Mouse (Mus musculus): ENCODE results near the gene Kcnc3. TPM values are rescaled to one million over a fixed set of nuclear protein-coding genes. Genes with fewer than 3 reads are reported as not detected.
A peak's percentile ranks its signal among the peaks of the same experiment; 100 is the strongest.

Gene Kcnc3
- polyA plus RNA-seq, 1 experiment from 2014 or later, result not detected

DNA sequence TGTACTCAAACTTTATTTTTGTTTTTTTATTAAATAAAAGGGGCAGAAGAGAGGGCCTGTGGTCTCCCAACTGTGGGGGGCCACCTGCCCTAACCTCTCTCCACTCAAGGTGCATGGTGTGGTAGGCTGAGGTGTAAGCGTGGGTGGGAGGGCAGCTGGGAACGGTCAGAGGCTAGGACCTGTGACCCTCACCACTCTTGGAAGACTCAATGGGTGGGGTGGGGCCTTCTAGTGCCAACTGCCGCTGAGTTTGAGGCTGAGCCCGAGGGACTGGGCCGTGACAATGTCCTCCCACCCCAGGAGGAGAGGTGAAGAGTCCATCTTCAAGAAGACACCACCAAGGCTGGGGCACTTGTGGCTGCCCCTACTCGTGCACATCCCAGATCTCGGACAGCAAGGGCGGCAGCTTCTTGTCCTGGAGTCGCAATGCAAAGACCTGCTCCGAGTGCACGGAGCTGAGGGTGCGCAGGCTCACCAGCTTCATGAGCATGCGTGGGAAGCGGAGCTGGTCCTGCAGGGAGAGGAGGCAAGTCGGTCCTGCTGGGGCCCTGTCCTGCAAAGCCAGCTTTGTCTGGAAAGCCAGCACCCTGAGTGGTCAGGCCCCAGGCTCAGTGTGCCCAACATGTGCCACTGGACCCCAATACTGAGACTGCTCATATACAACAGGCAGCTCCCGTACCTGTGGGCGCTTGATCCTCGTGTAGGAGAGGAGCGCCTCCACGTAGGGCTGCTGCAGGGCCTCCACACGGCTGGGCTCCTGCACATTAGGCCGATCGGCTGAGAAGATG lies 40.6 kb upstream of the Kcnc3 start:
- H3K9me3 ChIP-seq (ENCODE audit: control insufficient read depth, low read length), result no peaks in the 10 kb centered on the region
- no peak overlapping the region for H3K4me2 ChIP-seq (ENCODE audit: low read length)
- H3K4me1 ChIP-seq (ENCODE audit: control insufficient read depth in 2 of 2, insufficient read depth in 2 of 2, low read length in 2 of 2), result peaks cover 13 to 21% of the 10 kb centered on the region in 2 experiments; a peak in 3 of 4 replicates
- H3K36me3 ChIP-seq (ENCODE audit: control insufficient read depth, insufficient read depth, low read length), result peaks cover 32% of the 10 kb centered on the region
- H3K27me3 ChIP-seq (ENCODE audit: control insufficient read depth, insufficient read depth, low read length), result no peaks in the 10 kb centered on the region
- no peak overlapping the region for H3K4me3 ChIP-seq (ENCODE audit: control insufficient read depth in 1 of 2, insufficient read depth in 1 of 2, low read depth in 1 of 2, low read length in 2 of 2)
- no peak for ATAC-seq (ENCODE audit: insufficient number of reproducible peaks, insufficient read depth, low FRiP score, low read depth)
- H3K9ac ChIP-seq (ENCODE audit: low read length), result no peak overlapping the region
- WGBS, result 93% methylated on average over 23 of the region's 23 CpGs
- no peak overlapping the region for H3K27ac ChIP-seq (replicated peaks in 1 of 2; ENCODE audit: control insufficient read depth in 1 of 2, insufficient read depth in 1 of 2, low read depth in 2 of 2, low read length in 2 of 2)

DNA sequence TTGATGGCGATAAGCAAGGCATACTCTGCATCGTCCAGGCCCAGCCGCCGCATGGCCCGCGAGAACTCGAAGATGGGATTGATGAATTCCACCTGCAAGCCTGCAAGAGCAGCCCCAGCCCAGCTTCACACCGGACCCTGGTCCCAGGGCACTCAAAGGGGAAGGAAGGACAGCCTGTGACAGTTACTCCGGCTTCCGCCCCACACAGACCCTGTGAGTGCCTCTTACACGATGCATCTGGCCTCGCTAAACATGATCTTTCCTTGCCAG lies 40.1 kb upstream of the Kcnc3 start:
- Histone ChIP-seq H3K27me3 (ENCODE audit: control insufficient read depth, insufficient read depth, low read length) (no peaks in the 10 kb centered on the region), H3K36me3 (ENCODE audit: control insufficient read depth, insufficient read depth, low read length) (peaks cover 32% of the 10 kb centered on the region), H3K4me1 (ENCODE audit: control insufficient read depth in 2 of 2, insufficient read depth in 2 of 2, low read length in 2 of 2) (peaks cover 13 to 21% of the 10 kb centered on the region in 2 experiments; a peak in 3 of 4 replicates), H3K27ac (replicated peaks in 1 of 2; ENCODE audit: control insufficient read depth in 1 of 2, insufficient read depth in 1 of 2, low read depth in 2 of 2, low read length in 2 of 2) (no peak overlapping the region), H3K9me3 (ENCODE audit: control insufficient read depth, low read length) (no peaks in the 10 kb centered on the region), H3K4me3 (ENCODE audit: control insufficient read depth in 1 of 2, insufficient read depth in 1 of 2, low read depth in 1 of 2, low read length in 2 of 2) (no peak overlapping the region), H3K4me2 (ENCODE audit: low read length) (no peak overlapping the region), H3K9ac (ENCODE audit: low read length) (no peak overlapping the region)
- no peak for ATAC-seq (ENCODE audit: insufficient number of reproducible peaks, insufficient read depth, low FRiP score, low read depth)
- WGBS, result 93% methylated on average over 12 of the region's 12 CpGs

- H3K27ac ChIP-seq (replicated peaks in 1 of 2; ENCODE audit: control insufficient read depth in 1 of 2, insufficient read depth in 1 of 2, low read depth in 2 of 2, low read length in 2 of 2), result no peak overlapping the region
- H3K9me3 ChIP-seq (ENCODE audit: control insufficient read depth, low read length), result no peaks in the 10 kb centered on the region
- no peak overlapping the region for H3K4me3 ChIP-seq (ENCODE audit: control insufficient read depth in 1 of 2, insufficient read depth in 1 of 2, low read depth in 1 of 2, low read length in 2 of 2)
- H3K4me2 ChIP-seq (ENCODE audit: low read length), result no peak overlapping the region
- H3K9ac ChIP-seq (ENCODE audit: low read length), result no peak overlapping the region
- no peak for ATAC-seq (ENCODE audit: insufficient number of reproducible peaks, insufficient read depth, low FRiP score, low read depth)
- H3K4me1 ChIP-seq (ENCODE audit: control insufficient read depth in 2 of 2, insufficient read depth in 2 of 2, low read length in 2 of 2), result peaks cover 13 to 21% of the 10 kb centered on the region in 2 experiments; a peak in 3 of 4 replicates
- H3K27me3 ChIP-seq (ENCODE audit: control insufficient read depth, insufficient read depth, low read length), result no peaks in the 10 kb centered on the region
- 91% methylated on average over 21 of the region's 21 CpGs for WGBS
- H3K36me3 ChIP-seq (ENCODE audit: control insufficient read depth, insufficient read depth, low read length), result peaks cover 32% of the 10 kb centered on the region
Observed at GRCm38 (mm10) chr7:44551301-44551700, 39.2 kb upstream of the Kcnc3 start.

- H3K4me2 ChIP-seq (ENCODE audit: low read length), result no peak overlapping the region
- H3K9ac ChIP-seq (ENCODE audit: low read length), result no peak overlapping the region
- WGBS, result 82% methylated on average over 22 of the region's 22 CpGs
- no peak overlapping the region for H3K4me3 ChIP-seq (ENCODE audit: control insufficient read depth in 1 of 2, insufficient read depth in 1 of 2, low read depth in 1 of 2, low read length in 2 of 2)
- H3K4me1 ChIP-seq (ENCODE audit: control insufficient read depth in 2 of 2, insufficient read depth in 2 of 2, low read length in 2 of 2), result peaks cover 13 to 21% of the 10 kb centered on the region in 2 experiments; a peak in 3 of 4 replicates
- H3K27me3 ChIP-seq (ENCODE audit: control insufficient read depth, insufficient read depth, low read length), result no peaks in the 10 kb centered on the region
- H3K9me3 ChIP-seq (ENCODE audit: control insufficient read depth, low read length), result no peaks in the 10 kb centered on the region
- H3K36me3 ChIP-seq (ENCODE audit: control insufficient read depth, insufficient read depth, low read length), result peaks cover 32% of the 10 kb centered on the region
- no peak for ATAC-seq (ENCODE audit: insufficient number of reproducible peaks, insufficient read depth, low FRiP score, low read depth)
- H3K27ac ChIP-seq (replicated peaks in 1 of 2; ENCODE audit: control insufficient read depth in 1 of 2, insufficient read depth in 1 of 2, low read depth in 2 of 2, low read length in 2 of 2), result no peak overlapping the region
Observed at GRCm38 (mm10) chr7:44551731-44552130, 38.7 kb upstream of the Kcnc3 start.

DNA sequence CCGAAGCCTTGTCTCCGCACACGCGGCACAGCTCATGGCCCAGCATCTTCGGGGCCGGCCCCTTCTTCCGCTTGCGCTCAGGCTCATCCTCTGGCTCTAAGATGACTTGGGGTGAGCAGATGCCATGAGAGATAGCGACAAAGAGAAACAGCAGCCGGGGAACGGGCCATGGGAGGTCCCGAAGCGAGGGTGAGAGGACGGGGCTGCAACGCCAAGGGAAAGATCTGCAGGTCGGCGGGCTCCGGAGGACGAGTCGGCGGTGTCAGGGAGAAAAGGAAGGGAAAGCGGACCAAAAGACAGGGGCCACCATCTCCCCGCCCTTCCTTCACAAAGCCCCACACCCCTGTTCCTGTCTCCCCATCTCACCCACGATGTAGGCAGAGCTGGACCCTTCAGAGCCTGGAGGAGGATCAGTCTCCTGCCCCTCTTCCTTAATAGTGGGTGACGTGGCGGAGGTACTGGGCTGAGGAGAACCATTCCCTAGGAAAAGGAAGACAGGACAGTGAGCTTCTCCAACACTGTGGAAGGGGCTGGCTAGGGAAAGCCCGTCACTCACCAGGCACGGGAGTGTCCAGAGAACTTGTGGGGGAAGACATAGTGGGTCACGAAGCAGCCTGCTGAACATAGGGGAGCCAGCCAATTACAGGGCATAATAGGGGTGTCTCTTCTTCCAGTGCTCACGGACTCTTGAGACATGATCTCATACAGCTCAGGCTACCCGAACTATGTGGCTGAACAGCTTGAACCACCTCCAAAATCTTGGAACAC lies 38.1 kb upstream of the Kcnc3 start:
- Histone ChIP-seq H3K9ac (ENCODE audit: low read length) (peak overlapping the region; percentile 82; the same call in 1 of the 2 replicates), H3K27ac (replicated peaks in 1 of 2; ENCODE audit: control insufficient read depth in 1 of 2, insufficient read depth in 1 of 2, low read depth in 2 of 2, low read length in 2 of 2) (no peak overlapping the region), H3K36me3 (ENCODE audit: control insufficient read depth, insufficient read depth, low read length) (peaks cover 32% of the 10 kb centered on the region), H3K9me3 (ENCODE audit: control insufficient read depth, low read length) (no peaks in the 10 kb centered on the region), H3K4me3 (ENCODE audit: control insufficient read depth in 1 of 2, insufficient read depth in 1 of 2, low read depth in 1 of 2, low read length in 2 of 2) (no peak overlapping the region), H3K4me2 (ENCODE audit: low read length) (peak overlapping the region; percentile 77), H3K4me1 (ENCODE audit: control insufficient read depth in 2 of 2, insufficient read depth in 2 of 2, low read length in 2 of 2) (peaks cover 13 to 21% of the 10 kb centered on the region in 2 experiments; a peak in 3 of 4 replicates), H3K27me3 (ENCODE audit: control insufficient read depth, insufficient read depth, low read length) (no peaks in the 10 kb centered on the region)
- 81% methylated on average over 31 of the region's 31 CpGs for WGBS
- no peak for ATAC-seq (ENCODE audit: insufficient number of reproducible peaks, insufficient read depth, low FRiP score, low read depth)

DNA sequence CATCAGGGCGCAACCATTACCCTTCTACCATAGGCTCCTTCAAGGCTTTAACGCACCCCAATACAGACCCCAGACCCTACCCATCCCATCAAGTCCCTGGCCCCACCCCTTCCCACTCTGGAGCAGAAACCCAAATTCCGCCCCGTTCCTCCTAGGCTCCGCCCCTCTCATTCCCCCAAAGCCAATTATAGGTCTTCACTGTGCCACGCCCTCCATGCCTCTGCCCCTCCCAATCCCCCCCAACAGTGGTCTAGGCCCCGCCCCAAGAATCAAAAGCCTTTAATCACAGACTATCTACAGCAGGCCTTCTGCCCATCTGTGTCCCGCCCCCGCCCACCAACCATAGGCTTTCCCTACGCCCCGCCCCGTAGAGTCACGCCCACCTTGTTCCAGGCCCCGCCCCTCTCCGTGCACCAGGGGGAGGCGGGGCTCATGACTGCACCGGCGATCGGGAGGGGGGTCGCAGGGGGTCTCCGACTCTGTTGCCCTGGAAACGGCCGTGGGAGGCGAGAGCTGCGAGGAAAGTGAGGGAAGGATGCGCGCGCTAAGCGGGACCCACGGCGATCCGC lies 37.2 kb upstream of the Kcnc3 start:
- Histone ChIP-seq H3K27me3 (ENCODE audit: control insufficient read depth, insufficient read depth, low read length) (no peaks in the 10 kb centered on the region), H3K9me3 (ENCODE audit: control insufficient read depth, low read length) (no peaks in the 10 kb centered on the region), H3K4me3 (ENCODE audit: control insufficient read depth in 1 of 2, insufficient read depth in 1 of 2, low read depth in 1 of 2, low read length in 2 of 2) (peak overlapping the region; percentile 96 to 97), H3K27ac (replicated peaks in 1 of 2; ENCODE audit: control insufficient read depth in 1 of 2, insufficient read depth in 1 of 2, low read depth in 2 of 2, low read length in 2 of 2) (peak overlapping the region; percentile 93 to 97), H3K36me3 (ENCODE audit: control insufficient read depth, insufficient read depth, low read length) (peaks cover 32% of the 10 kb centered on the region), H3K4me1 (ENCODE audit: control insufficient read depth in 2 of 2, insufficient read depth in 2 of 2, low read length in 2 of 2) (peaks cover 5 to 12% of the 10 kb centered on the region in 2 experiments; a peak in 3 of 4 replicates), H3K4me2 (ENCODE audit: low read length) (peak overlapping the region; percentile 77), H3K9ac (ENCODE audit: low read length) (peak overlapping the region; percentile 82)
- 1% methylated on average over 30 of the region's 32 CpGs for WGBS
- ATAC-seq (ENCODE audit: insufficient number of reproducible peaks, insufficient read depth, low FRiP score, low read depth), result peak; percentile 58

- peak within 1 kb of the TSS; percentile 77 for H3K4me2 ChIP-seq (ENCODE audit: low read length)
- ATAC-seq (ENCODE audit: insufficient number of reproducible peaks, insufficient read depth, low FRiP score, low read depth), result peak; percentile 71; the same call in 1 of the 2 replicates
- under 1% methylated on average over 22 of the region's 22 CpGs for WGBS
Observed at GRCm38 (mm10) chr7:44553826-44554225, 36.6 kb upstream of the Kcnc3 start, which contains the start of gene Nr1h2. Gene Nr1h2, minus strand, starts transcription at chr7:44553951.

More at GRCm38 (mm10) chr7:44553826-44554225, 36.6 kb upstream of the Kcnc3 start, which contains the start of gene Nr1h2:
- Histone ChIP-seq H3K9ac (ENCODE audit: low read length) (peak within 1 kb of the TSS; percentile 82), H3K36me3 (ENCODE audit: control insufficient read depth, insufficient read depth, low read length) (peaks cover 32% of the 10 kb centered on the region), H3K4me1 (ENCODE audit: control insufficient read depth in 2 of 2, insufficient read depth in 2 of 2, low read length in 2 of 2) (peaks cover 5 to 12% of the 10 kb centered on the region in 2 experiments; a peak in 3 of 4 replicates), H3K27me3 (ENCODE audit: control insufficient read depth, insufficient read depth, low read length) (no peaks in the 10 kb centered on the region), H3K27ac (replicated peaks in 1 of 2; ENCODE audit: control insufficient read depth in 1 of 2, insufficient read depth in 1 of 2, low read depth in 2 of 2, low read length in 2 of 2) (peak within 1 kb of the TSS; percentile 93 to 97), H3K4me3 (ENCODE audit: control insufficient read depth in 1 of 2, insufficient read depth in 1 of 2, low read depth in 1 of 2, low read length in 2 of 2) (peak within 1 kb of the TSS; percentile 96 to 97), H3K9me3 (ENCODE audit: control insufficient read depth, low read length) (no peaks in the 10 kb centered on the region)
